Mouse (Mus musculus): ENCODE measurements around the gene Gfi1.

The Gfi1 gene

GRCm38 (mm10) chr5:107722661-107723532 lies 2.9 kb downstream of the Gfi1 start:
- DNase-seq (ENCODE audit: low spot score), result no peak

GRCm38 (mm10) chr5:107721638-107722011 lies 4.2 kb downstream of the Gfi1 start:
- DNase-seq (ENCODE audit: low spot score), result no peak

GRCm38 (mm10) chr5:107720991-107721637 lies 4.7 kb downstream of the Gfi1 start:
- DNase-seq (ENCODE audit: low spot score), result no peak

- no peak for DNase-seq (ENCODE audit: low spot score)
Measured at GRCm38 (mm10) chr5:107720511-107720910, 5.3 kb downstream of the Gfi1 start.

- DNase-seq (ENCODE audit: low spot score), result no peak
Measured at GRCm38 (mm10) chr5:107719786-107720185, 6.0 kb downstream of the Gfi1 start.

GRCm38 (mm10) chr5:107719209-107719608 lies 6.6 kb downstream of the Gfi1 start:
- DNase-seq (ENCODE audit: low spot score), result no peak

GRCm38 (mm10) chr5:107717871-107718361 lies 7.9 kb downstream of the Gfi1 start:
- DNase-seq (ENCODE audit: low spot score), result no peak

GRCm38 (mm10) chr5:107711689-107712088 lies 14.1 kb downstream of the Gfi1 start:
- no peak for DNase-seq (ENCODE audit: low spot score)

- no peak for DNase-seq (ENCODE audit: low spot score)
Measured at GRCm38 (mm10) chr5:107708124-107708797, 17.6 kb downstream of the Gfi1 start.

- no peak for DNase-seq (ENCODE audit: low spot score)
Measured at GRCm38 (mm10) chr5:107706262-107706661, 19.6 kb downstream of the Gfi1 start.

GRCm38 (mm10) chr5:107705756-107706155 lies 20.1 kb downstream of the Gfi1 start:
- DNase-seq (ENCODE audit: low spot score), result no peak

- no peak for DNase-seq (ENCODE audit: low spot score)
Measured at GRCm38 (mm10) chr5:107703207-107703763, 22.6 kb downstream of the Gfi1 start.

- DNase-seq (ENCODE audit: low spot score), result no peak
Measured at GRCm38 (mm10) chr5:107701658-107702057, 24.2 kb downstream of the Gfi1 start.

- no peak for DNase-seq (ENCODE audit: low spot score)
Measured at GRCm38 (mm10) chr5:107700873-107701272, 25.0 kb downstream of the Gfi1 start.

- DNase-seq (ENCODE audit: low spot score), result no peak
Measured at GRCm38 (mm10) chr5:107698888-107699287, 26.9 kb downstream of the Gfi1 start.

GRCm38 (mm10) chr5:107695019-107695418 lies 30.8 kb downstream of the Gfi1 start:
- no peak for DNase-seq (ENCODE audit: low spot score)

- DNase-seq (ENCODE audit: low spot score), result no peak
Measured at GRCm38 (mm10) chr5:107688499-107688866, 37.4 kb downstream of the Gfi1 start.

- DNase-seq (ENCODE audit: low spot score), result peak; percentile 48
Measured at GRCm38 (mm10) chr5:107687592-107688498, 38.0 kb downstream of the Gfi1 start.

GRCm38 (mm10) chr5:107687161-107687560 lies 38.7 kb downstream of the Gfi1 start:
- no peak for DNase-seq (ENCODE audit: low spot score)

GRCm38 (mm10) chr5:107684380-107684779 lies 41.5 kb downstream of the Gfi1 start:
- DNase-seq (ENCODE audit: low spot score), result no peak

- DNase-seq (ENCODE audit: low spot score), result no peak
Measured at GRCm38 (mm10) chr5:107681300-107681699, 44.5 kb downstream of the Gfi1 start.
